Mouse (Mus musculus): ENCODE data around the gene Mlh3. TPM values are rescaled to one million over a fixed set of nuclear protein-coding genes. Genes with fewer than 3 reads are reported as not detected.
A peak's percentile ranks its signal among the peaks of the same experiment; 100 is the strongest.

The Mlh3 gene
- 6.1 and 7.8 TPM in 2 replicates for polyA plus RNA-seq (2014; fragmentation: Nextera tagmentation; extraction: Ambion mirVana)

DNA sequence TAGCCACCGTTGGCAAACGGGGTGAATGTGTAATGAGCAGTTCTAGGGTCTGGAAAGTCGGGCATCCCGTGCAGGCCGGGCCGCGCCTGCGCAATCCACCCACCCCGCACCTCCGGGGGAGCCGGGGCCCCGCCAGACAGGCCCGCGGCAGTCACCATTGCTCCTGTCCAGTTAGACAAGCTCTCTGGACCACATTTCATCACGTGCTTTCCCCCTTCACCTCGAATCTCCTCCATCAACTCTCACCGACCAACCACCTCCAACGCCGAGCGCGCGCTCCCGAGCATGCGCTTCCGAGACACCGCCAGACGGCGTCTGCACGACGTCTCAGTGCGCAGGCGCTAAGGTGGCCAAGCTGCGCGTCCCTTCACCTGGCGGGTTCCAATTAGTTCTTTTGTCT lies at the start of gene Mlh3:
Mlh3 (minus strand) TSS at position 281 of the 400 bp plus-strand sequence.
- DNase-seq (ENCODE audit: low spot score) (peak; percentile 85), ATAC-seq (replicated peaks; ENCODE audit: low FRiP score) (peak; percentile 88)
- Histone ChIP-seq H3K27ac (ENCODE audit: low read depth, low read length) (peak within 1 kb of the TSS; percentile 66), H3K27me3 (replicated peaks; ENCODE audit: control insufficient read depth, insufficient read depth, low read length) (no peaks in the 10 kb centered on the region), H3K9me3 (ENCODE audit: control insufficient read depth, low read length) (no peaks in the 10 kb centered on the region; the same call in 1 of the 2 replicates), H3K4me3 (ENCODE audit: low read depth, low read length) (peak within 1 kb of the TSS; percentile 63), H3K4me2 (peak within 1 kb of the TSS; percentile 78), H3K9ac (ENCODE audit: low read depth, low read length) (peak within 1 kb of the TSS; percentile 76), H3K4me1 (replicated peaks; ENCODE audit: control insufficient read depth, insufficient read depth, low read length) (peaks cover 2% of the 10 kb centered on the region; the same call in 1 of the 2 replicates), H3K36me3 (ENCODE audit: control insufficient read depth, insufficient read depth, low read length) (peaks cover 6% of the 10 kb centered on the region; the same call in 1 of the 2 replicates)
- WGBS = under 1% methylated on average over 35 of the region's 35 CpGs

DNA sequence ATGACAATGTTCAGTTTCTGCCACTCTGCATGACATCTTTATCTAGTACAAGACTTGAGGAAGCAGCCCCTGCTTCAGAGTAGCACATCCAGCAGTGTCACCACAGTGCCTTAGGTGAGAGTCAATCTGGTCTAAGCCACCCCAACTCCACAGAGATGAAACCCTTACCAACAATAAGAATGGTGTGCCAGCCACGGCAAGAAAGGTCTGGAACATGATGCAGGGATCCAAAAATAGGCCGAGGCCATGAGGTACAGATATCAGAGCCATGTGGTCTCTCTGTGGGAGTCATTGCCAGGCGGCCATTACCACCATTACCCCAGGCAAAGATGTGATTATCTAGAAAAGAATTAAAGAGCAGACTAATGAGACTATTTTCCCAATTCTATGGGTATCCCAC lies 38.3 kb upstream of the Mlh3 start:
- ATAC-seq (replicated peaks; ENCODE audit: low FRiP score) = no peak
- no peak overlapping the region for H3K9ac ChIP-seq (ENCODE audit: low read depth, low read length)
- DNase-seq (ENCODE audit: low spot score) = no peak
- H3K4me2 ChIP-seq = no peak overlapping the region
- no peaks in the 10 kb centered on the region for H3K27me3 ChIP-seq (replicated peaks; ENCODE audit: control insufficient read depth, insufficient read depth, low read length)
- no peak overlapping the region for H3K4me3 ChIP-seq (ENCODE audit: low read depth, low read length)
- H3K27ac ChIP-seq (ENCODE audit: low read depth, low read length) = no peak overlapping the region
- 78% methylated on average over 3 of the region's 3 CpGs for WGBS
- H3K9me3 ChIP-seq (ENCODE audit: control insufficient read depth, low read length) = no peaks in the 10 kb centered on the region
- no peaks in the 10 kb centered on the region; the same call in 1 of the 2 replicates for H3K4me1 ChIP-seq (replicated peaks; ENCODE audit: control insufficient read depth, insufficient read depth, low read length)
- H3K36me3 ChIP-seq (ENCODE audit: control insufficient read depth, insufficient read depth, low read length) = peaks cover 58% of the 10 kb centered on the region

DNA sequence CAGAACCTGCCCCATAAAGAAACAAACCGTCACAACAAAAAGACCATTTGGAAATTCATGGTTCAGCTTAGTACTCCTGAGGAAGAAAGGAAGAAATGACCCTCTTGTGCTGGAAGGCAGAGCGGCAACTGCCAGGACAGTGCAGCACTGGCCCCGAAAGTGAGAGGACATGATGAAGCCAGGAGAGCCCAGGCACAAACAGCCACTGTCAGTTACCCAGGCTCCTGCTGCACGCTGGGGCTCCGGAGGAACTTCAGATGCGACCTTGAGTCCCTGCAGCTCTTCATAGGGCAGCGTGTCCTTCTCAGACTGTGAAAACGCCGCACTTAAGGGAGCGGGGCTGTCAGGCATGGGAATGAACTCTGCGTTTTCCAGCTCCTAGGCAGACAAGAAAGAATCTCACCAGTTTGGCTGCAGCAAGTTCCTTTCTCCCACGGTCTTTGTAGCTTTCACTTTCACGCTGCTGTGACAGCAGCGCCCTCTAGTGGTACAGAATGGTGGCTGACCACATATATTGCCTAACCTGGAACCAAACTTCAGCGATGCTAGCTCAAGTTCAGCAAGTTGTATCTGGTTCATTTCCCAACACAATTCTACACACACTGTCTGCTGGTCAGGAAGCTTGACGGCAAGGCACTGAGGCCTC lies 35.0 kb upstream of the Mlh3 start:
- peak overlapping the region; percentile 39 for H3K4me2 ChIP-seq
- H3K9me3 ChIP-seq (ENCODE audit: control insufficient read depth, low read length) = no peaks in the 10 kb centered on the region
- DNase-seq (ENCODE audit: low spot score) (peak; percentile 70), ATAC-seq (replicated peaks; ENCODE audit: low FRiP score) (0 out of 2 replicates have a peak, but pooled peaks have one; percentile 51)
- peak overlapping the region; percentile 20 for H3K9ac ChIP-seq (ENCODE audit: low read depth, low read length)
- H3K27me3 ChIP-seq (replicated peaks; ENCODE audit: control insufficient read depth, insufficient read depth, low read length) = no peaks in the 10 kb centered on the region
- WGBS = 49% methylated on average over 16 of the region's 16 CpGs
- no peaks in the 10 kb centered on the region; the same call in 1 of the 2 replicates for H3K4me1 ChIP-seq (replicated peaks; ENCODE audit: control insufficient read depth, insufficient read depth, low read length)
- H3K27ac ChIP-seq (ENCODE audit: low read depth, low read length) = peak overlapping the region; percentile 3; the same call in 1 of the 2 replicates
- 0 out of 2 replicates have a peak overlapping the region, but pooled peaks have one; percentile 5 for H3K4me3 ChIP-seq (ENCODE audit: low read depth, low read length)
- peaks cover 53% of the 10 kb centered on the region for H3K36me3 ChIP-seq (ENCODE audit: control insufficient read depth, insufficient read depth, low read length)

DNA sequence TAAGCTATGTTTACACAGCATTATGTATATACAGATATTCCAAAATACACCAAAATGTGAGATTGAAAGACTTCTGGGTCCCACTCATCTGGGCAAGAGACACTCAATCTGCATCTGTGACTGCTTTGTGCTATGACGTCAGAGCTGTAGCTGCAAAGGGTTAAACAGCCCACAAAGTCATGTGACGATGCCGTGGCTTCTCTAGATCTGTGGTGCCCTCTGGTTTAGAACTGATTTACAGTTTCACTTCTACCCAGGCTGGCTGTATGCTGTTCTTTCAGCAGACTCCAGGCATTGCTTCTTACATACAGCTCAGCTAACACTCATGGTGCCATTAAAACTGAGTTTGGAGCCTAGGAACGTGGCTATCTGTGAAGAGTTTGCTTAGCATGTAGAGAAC lies 34.3 kb upstream of the Mlh3 start:
- Histone ChIP-seq H3K27ac (ENCODE audit: low read depth, low read length) (no peak overlapping the region), H3K4me3 (ENCODE audit: low read depth, low read length) (no peak overlapping the region), H3K36me3 (ENCODE audit: control insufficient read depth, insufficient read depth, low read length) (peaks cover 47% of the 10 kb centered on the region), H3K9me3 (ENCODE audit: control insufficient read depth, low read length) (no peaks in the 10 kb centered on the region), H3K9ac (ENCODE audit: low read depth, low read length) (no peak overlapping the region), H3K27me3 (replicated peaks; ENCODE audit: control insufficient read depth, insufficient read depth, low read length) (no peaks in the 10 kb centered on the region), H3K4me2 (no peak overlapping the region), H3K4me1 (replicated peaks; ENCODE audit: control insufficient read depth, insufficient read depth, low read length) (no peaks in the 10 kb centered on the region; the same call in 1 of the 2 replicates)
- WGBS = 76% methylated on average over 4 of the region's 4 CpGs
- DNase-seq (ENCODE audit: low spot score) (no peak), ATAC-seq (replicated peaks; ENCODE audit: low FRiP score) (no peak)

DNA sequence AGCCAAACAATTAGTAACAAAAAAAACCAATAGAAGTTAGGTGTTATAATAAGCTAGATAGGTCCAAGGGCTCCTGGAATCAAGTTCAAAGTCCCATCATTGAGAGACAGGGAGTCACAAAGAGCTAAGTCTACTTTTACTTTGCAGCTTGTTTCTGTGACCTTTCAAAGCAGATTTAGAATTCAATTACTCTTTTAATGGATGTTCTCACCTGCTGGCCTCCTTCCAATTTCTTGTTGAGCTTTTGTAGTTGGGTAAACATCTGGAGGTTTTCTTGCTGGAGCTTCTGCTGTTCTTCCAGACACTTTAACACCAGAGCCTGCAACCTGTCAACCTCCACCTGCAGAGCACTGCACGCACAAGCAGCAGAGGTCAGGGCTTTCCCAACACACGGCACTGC lies 32.9 kb upstream of the Mlh3 start:
- Histone ChIP-seq H3K4me3 (ENCODE audit: low read depth, low read length) (no peak overlapping the region), H3K27ac (ENCODE audit: low read depth, low read length) (no peak overlapping the region), H3K9me3 (ENCODE audit: control insufficient read depth, low read length) (no peaks in the 10 kb centered on the region), H3K9ac (ENCODE audit: low read depth, low read length) (no peak overlapping the region), H3K36me3 (ENCODE audit: control insufficient read depth, insufficient read depth, low read length) (peaks cover 38% of the 10 kb centered on the region), H3K4me2 (no peak overlapping the region), H3K27me3 (replicated peaks; ENCODE audit: control insufficient read depth, insufficient read depth, low read length) (no peaks in the 10 kb centered on the region), H3K4me1 (replicated peaks; ENCODE audit: control insufficient read depth, insufficient read depth, low read length) (no peaks in the 10 kb centered on the region; the same call in 1 of the 2 replicates)
- DNase-seq (ENCODE audit: low spot score) (no peak), ATAC-seq (replicated peaks; ENCODE audit: low FRiP score) (no peak)
- WGBS = 78% methylated on average over 2 of the region's 2 CpGs

DNA sequence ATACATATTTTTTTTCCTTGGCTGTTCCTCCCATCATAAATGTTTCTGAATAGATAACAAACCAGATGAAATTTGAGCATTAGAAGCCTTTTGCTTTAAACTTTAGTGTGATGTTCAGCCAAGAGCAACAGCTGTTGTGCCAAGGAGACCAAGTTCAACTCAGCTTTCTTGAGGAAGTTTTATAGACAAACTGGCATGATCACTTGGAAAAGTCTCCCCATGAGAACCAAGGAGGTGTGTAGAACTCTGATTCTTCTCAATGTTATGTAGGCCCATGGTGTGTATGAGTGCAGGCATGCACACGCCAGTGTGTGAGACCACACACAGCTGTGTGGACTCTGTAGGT lies 28.4 kb upstream of the Mlh3 start:
- no peak overlapping the region for H3K4me3 ChIP-seq (ENCODE audit: low read depth, low read length)
- peaks cover 3% of the 10 kb centered on the region; the same call in 1 of the 2 replicates for H3K9me3 ChIP-seq (ENCODE audit: control insufficient read depth, low read length)
- no peak overlapping the region for H3K27ac ChIP-seq (ENCODE audit: low read depth, low read length)
- ATAC-seq (replicated peaks; ENCODE audit: low FRiP score) = no peak
- no peak overlapping the region for H3K9ac ChIP-seq (ENCODE audit: low read depth, low read length)
- no peak overlapping the region for H3K4me2 ChIP-seq
- DNase-seq (ENCODE audit: low spot score) = no peak
- H3K27me3 ChIP-seq (replicated peaks; ENCODE audit: control insufficient read depth, insufficient read depth, low read length) = no peaks in the 10 kb centered on the region
- WGBS = 79% methylated on average over 1 of the region's 1 CpGs
- H3K4me1 ChIP-seq (replicated peaks; ENCODE audit: control insufficient read depth, insufficient read depth, low read length) = no peaks in the 10 kb centered on the region
- H3K36me3 ChIP-seq (ENCODE audit: control insufficient read depth, insufficient read depth, low read length) = peaks cover 21% of the 10 kb centered on the region

DNA sequence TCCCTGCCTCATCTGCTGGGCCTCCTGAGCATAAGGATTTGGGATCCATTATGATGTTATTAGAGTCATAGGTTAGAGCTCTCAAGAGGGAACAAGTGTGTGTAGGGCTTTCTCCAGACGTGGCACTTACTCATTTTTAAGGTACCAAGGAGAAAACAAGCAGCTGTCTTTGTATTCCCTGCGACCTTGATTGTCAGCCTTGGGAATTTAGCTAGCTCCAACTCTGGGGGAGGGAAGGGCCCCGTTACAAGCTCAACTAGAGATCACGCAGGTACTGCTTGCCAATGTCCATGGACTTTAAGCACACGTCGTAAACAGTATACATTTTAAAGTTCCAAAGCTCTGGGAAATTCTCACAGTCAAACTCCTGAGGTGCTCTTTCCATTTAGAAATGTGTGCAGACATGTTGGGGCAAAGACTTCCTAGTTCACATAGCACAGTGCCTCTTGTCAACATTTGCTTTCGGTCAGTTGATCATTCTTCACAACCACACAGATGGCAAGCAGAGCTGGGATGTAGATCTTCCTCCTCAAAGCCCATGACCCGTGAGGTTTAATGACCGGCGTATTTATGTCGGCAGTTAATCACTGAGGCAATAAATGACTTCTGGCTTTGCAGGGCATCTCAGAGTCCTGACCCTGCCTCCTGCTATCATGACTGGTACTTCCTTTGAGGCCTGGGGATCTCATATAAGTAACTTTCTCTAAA lies 27.9 kb upstream of the Mlh3 start:
- 78% methylated on average over 11 of the region's 11 CpGs for WGBS

DNA sequence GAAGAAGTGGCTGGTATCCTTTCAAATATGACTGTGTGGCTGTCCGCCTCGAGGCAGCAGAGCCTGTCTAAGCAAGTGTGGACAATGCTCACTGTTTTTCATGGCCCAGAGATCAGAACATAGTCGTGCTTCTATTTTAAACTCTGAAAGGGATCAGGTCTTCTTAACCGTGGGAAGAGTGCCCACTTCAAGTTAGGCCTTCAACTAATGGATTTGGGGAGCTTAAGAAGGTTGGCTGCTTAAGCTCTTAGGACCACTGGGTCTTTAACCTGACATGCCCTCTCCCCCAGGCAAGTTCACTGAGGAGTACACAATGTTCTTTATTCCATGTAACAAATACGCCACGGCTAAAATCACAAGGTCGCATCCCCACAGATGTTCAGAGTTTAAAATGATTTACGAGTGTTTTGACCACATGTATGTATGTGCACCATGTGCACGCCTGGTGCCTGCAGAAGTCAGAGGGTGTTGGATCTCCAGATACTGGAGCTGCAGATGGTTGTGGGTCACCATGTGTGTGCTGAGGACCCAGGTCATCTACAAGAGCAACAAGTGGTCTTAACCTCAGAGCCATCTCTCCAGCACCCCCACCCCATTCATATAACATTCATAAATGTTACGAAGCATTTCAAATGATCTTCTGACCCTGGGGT lies 27.1 kb upstream of the Mlh3 start:
- H3K4me2 ChIP-seq = no peak overlapping the region
- no peak overlapping the region for H3K9ac ChIP-seq (ENCODE audit: low read depth, low read length)
- no peak overlapping the region for H3K4me3 ChIP-seq (ENCODE audit: low read depth, low read length)
- H3K9me3 ChIP-seq (ENCODE audit: control insufficient read depth, low read length) = peaks cover 3% of the 10 kb centered on the region; the same call in 1 of the 2 replicates
- no peaks in the 10 kb centered on the region for H3K4me1 ChIP-seq (replicated peaks; ENCODE audit: control insufficient read depth, insufficient read depth, low read length)
- no peak overlapping the region for H3K27ac ChIP-seq (ENCODE audit: low read depth, low read length)
- H3K27me3 ChIP-seq (replicated peaks; ENCODE audit: control insufficient read depth, insufficient read depth, low read length) = no peaks in the 10 kb centered on the region
- ATAC-seq (replicated peaks; ENCODE audit: low FRiP score) = no peak
- no peak for DNase-seq (ENCODE audit: low spot score)
- WGBS = 83% methylated on average over 10 of the region's 10 CpGs
- H3K36me3 ChIP-seq (ENCODE audit: control insufficient read depth, insufficient read depth, low read length) = peaks cover 17% of the 10 kb centered on the region

More for the DNA sequence above, 27.9 kb upstream of the Mlh3 start:
- Histone ChIP-seq H3K27ac (ENCODE audit: low read depth, low read length) (no peak overlapping the region), H3K9me3 (ENCODE audit: control insufficient read depth, low read length) (peaks cover 3% of the 10 kb centered on the region; the same call in 1 of the 2 replicates), H3K9ac (ENCODE audit: low read depth, low read length) (no peak overlapping the region), H3K4me1 (replicated peaks; ENCODE audit: control insufficient read depth, insufficient read depth, low read length) (no peaks in the 10 kb centered on the region), H3K4me3 (ENCODE audit: low read depth, low read length) (no peak overlapping the region), H3K36me3 (ENCODE audit: control insufficient read depth, insufficient read depth, low read length) (peaks cover 18% of the 10 kb centered on the region), H3K27me3 (replicated peaks; ENCODE audit: control insufficient read depth, insufficient read depth, low read length) (no peaks in the 10 kb centered on the region), H3K4me2 (no peak overlapping the region)
- no peak for ATAC-seq (replicated peaks; ENCODE audit: low FRiP score)
- no peak for DNase-seq (ENCODE audit: low spot score)
